Mouse (Mus musculus) limb, embryonic 10.5 days (tissue): Measurements from ENCODE around the gene Sp1. TPM values are rescaled to one million over a fixed set of nuclear protein-coding genes. Genes with fewer than 3 reads are reported as not detected.
A peak's percentile ranks its signal among the peaks of the same experiment; 100 is the strongest.

Experiments used
- DNase-seq: peaks from one replicate; pipeline ENCODE4 v3.0.0-alpha.2; 2017; ENCODE audit warnings: low spot score
- H3K27ac ChIP-seq: fragments of 300-500 bp; sonication (generic); 2 replicates; pipeline ENCODE4 v1.5.1; 2016; ENCODE audit warnings: mild to moderate bottlenecking
- H3K27me3 ChIP-seq: fragments of 300-500 bp; sonication (generic); 2 replicates; pipeline ENCODE4 v1.6.1; 2016; ENCODE audit warnings: low read depth, mild to moderate bottlenecking; ENCODE audit not compliant: poor library complexity, severe bottlenecking
- H3K36me3 ChIP-seq: fragments of 300-500 bp; sonication (generic); 2 replicates; pipeline ENCODE4 v1.6.1; 2016; ENCODE audit warnings: mild to moderate bottlenecking, moderate library complexity
- H3K4me1 ChIP-seq: fragments of 300-500 bp; sonication (generic); 2 replicates; pipeline ENCODE4 v1.6.1; 2016
- H3K4me3 ChIP-seq: fragments of 300-500 bp; sonication (generic); 2 replicates; pipeline ENCODE4 v1.5.1; 2016; ENCODE audit warnings: mild to moderate bottlenecking, moderate library complexity
- H3K9me3 ChIP-seq: fragments of 300-500 bp; sonication (generic); replicated peaks from 2 replicates; pipeline ENCODE4 v1.6.1; 2016; ENCODE audit warnings: mild to moderate bottlenecking
- WGBS: fragments of 180-500 bp; shearing (Covaris S2); methylation state at CpG from one replicate; pipeline ENCODE4 v1.1.7; 2016; 5-methylcytosine and 5-hydroxymethylcytosine counted together
- polyA plus RNA-seq: library from polyadenylated mRNA; unstranded; fragments of >200 nt; fragmentation: Nextera tagmentation; extraction: Ambion mirVana; gene quantifications from 2 replicates; pipeline ENCODE4 v1.2.1, GENCODE M21; 2016

The Sp1 gene
- polyA plus RNA-seq, 1 experiment from 2014 or later: 9.8 TPM

GRCm38 (mm10) chr15:102404608-102405488, 1.1 kb upstream of the Sp1 start:
- H3K9me3 ChIP-seq: no peaks in the 10 kb centered on the region
- H3K4me1 ChIP-seq: peaks cover 43% of the 10 kb centered on the region
- H3K27ac ChIP-seq: peak overlapping the region; percentile 100
- H3K27me3 ChIP-seq: no peaks in the 10 kb centered on the region
- peak; percentile 89 for DNase-seq
- peaks cover 28% of the 10 kb centered on the region for H3K36me3 ChIP-seq
- 16% methylated on average over 34 of the region's 34 CpGs for WGBS
- peak overlapping the region; percentile 91 for H3K4me3 ChIP-seq

GRCm38 (mm10) chr15:102406196-102406911, 411 bp downstream of the Sp1 start:
- Histone ChIP-seq H3K4me1 (peaks cover 42% of the 10 kb centered on the region), H3K4me3 (peak overlapping the region; percentile 91), H3K9me3 (no peaks in the 10 kb centered on the region), H3K36me3 (peaks cover 43% of the 10 kb centered on the region), H3K27me3 (no peaks in the 10 kb centered on the region), H3K27ac (peak overlapping the region; percentile 100)
- WGBS: under 1% methylated on average over 34 of the region's 69 CpGs
- DNase-seq: peak; percentile 84

GRCm38 (mm10) chr15:102406912-102407580, 1.1 kb downstream of the Sp1 start:
- peak overlapping the region; percentile 100 for H3K27ac ChIP-seq
- no peak for DNase-seq
- no peaks in the 10 kb centered on the region for H3K9me3 ChIP-seq
- H3K36me3 ChIP-seq: peaks cover 50% of the 10 kb centered on the region
- H3K4me3 ChIP-seq: peak overlapping the region; percentile 91
- no peaks in the 10 kb centered on the region for H3K27me3 ChIP-seq
- peaks cover 42% of the 10 kb centered on the region for H3K4me1 ChIP-seq
- WGBS: 36% methylated on average over 3 of the region's 3 CpGs

GRCm38 (mm10) chr15:102407681-102408557, 2.0 kb downstream of the Sp1 start:
- Histone ChIP-seq H3K9me3 (no peaks in the 10 kb centered on the region), H3K4me1 (peaks cover 42% of the 10 kb centered on the region), H3K4me3 (peak overlapping the region; percentile 91; the same call in 1 of the 2 replicates), H3K27ac (no peak overlapping the region), H3K27me3 (no peaks in the 10 kb centered on the region), H3K36me3 (peaks cover 58% of the 10 kb centered on the region)
- no peak for DNase-seq
- WGBS: 95% methylated on average over 10 of the region's 10 CpGs

DNA sequence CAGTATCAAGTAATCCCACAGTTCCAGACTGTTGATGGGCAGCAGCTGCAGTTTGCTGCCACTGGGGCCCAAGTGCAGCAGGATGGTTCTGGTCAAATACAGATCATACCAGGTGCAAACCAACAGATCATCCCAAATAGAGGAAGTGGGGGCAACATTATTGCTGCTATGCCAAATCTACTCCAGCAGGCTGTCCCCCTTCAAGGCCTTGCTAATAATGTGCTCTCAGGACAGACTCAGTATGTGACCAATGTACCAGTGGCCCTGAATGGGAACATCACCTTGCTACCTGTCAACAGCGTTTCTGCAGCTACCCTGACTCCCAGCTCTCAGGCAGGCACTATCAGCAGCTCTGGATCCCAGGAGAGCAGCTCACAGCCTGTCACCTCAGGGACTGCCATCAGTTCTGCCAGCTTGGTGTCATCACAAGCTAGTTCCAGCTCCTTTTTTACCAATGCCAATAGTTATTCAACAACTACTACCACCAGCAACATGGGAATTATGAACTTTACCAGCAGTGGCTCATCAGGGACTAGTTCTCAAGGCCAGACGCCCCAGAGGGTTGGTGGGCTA, 2.7 kb downstream of the Sp1 start:
- H3K9me3 ChIP-seq: no peaks in the 10 kb centered on the region
- no peak for DNase-seq
- no peaks in the 10 kb centered on the region for H3K27me3 ChIP-seq
- H3K27ac ChIP-seq: no peak overlapping the region
- WGBS: 87% methylated on average over 2 of the region's 2 CpGs
- H3K36me3 ChIP-seq: peaks cover 66% of the 10 kb centered on the region
- peaks cover 42% of the 10 kb centered on the region for H3K4me1 ChIP-seq
- peak overlapping the region; percentile 2 for H3K4me3 ChIP-seq

DNA sequence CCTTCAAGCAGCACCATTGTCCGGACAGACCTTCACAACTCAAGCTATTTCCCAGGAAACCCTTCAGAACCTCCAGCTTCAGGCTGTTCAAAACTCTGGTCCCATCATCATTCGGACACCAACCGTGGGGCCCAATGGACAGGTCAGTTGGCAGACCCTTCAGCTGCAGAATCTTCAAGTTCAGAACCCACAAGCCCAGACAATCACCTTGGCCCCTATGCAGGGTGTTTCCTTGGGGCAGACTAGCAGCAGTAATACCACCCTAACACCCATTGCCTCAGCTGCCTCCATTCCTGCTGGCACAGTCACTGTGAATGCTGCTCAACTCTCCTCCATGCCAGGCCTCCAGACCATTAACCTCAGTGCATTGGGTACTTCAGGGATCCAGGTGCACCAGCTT, 3.3 kb downstream of the Sp1 start:
- Histone ChIP-seq H3K27ac (no peak overlapping the region), H3K9me3 (no peaks in the 10 kb centered on the region), H3K36me3 (peaks cover 72% of the 10 kb centered on the region), H3K4me1 (peaks cover 42% of the 10 kb centered on the region), H3K27me3 (no peaks in the 10 kb centered on the region), H3K4me3 (0 out of 2 replicates have a peak overlapping the region, but pooled peaks have one; percentile 14)
- WGBS: 96% methylated on average over 3 of the region's 3 CpGs
- DNase-seq: no peak

- H3K27me3 ChIP-seq: no peaks in the 10 kb centered on the region
- no peak for DNase-seq
- H3K36me3 ChIP-seq: peaks cover 90% of the 10 kb centered on the region
- H3K9me3 ChIP-seq: no peaks in the 10 kb centered on the region
- WGBS: 89% methylated on average over 1 of the region's 1 CpGs
- H3K27ac ChIP-seq: no peak overlapping the region
- 0 out of 2 replicates have a peak overlapping the region, but pooled peaks have one; percentile 19 for H3K4me3 ChIP-seq
- peaks cover 32% of the 10 kb centered on the region for H3K4me1 ChIP-seq
These were observed 5.1 kb downstream of the Sp1 start for GRCm38 (mm10) chr15:102411077-102411476.

GRCm38 (mm10) chr15:102413687-102414086, 7.7 kb downstream of the Sp1 start:
- no peaks in the 10 kb centered on the region for H3K27me3 ChIP-seq
- no peak overlapping the region for H3K4me3 ChIP-seq

GRCm38 (mm10) chr15:102417524-102417923, 11.6 kb downstream of the Sp1 start:
- 85% methylated on average over 2 of the region's 2 CpGs for WGBS
- peaks cover 86% of the 10 kb centered on the region for H3K36me3 ChIP-seq

More at GRCm38 (mm10) chr15:102413687-102414086, 7.7 kb downstream of the Sp1 start:
- Histone ChIP-seq H3K27ac (no peak overlapping the region), H3K9me3 (no peaks in the 10 kb centered on the region), H3K36me3 (peaks cover 99% of the 10 kb centered on the region), H3K4me1 (peaks cover 20% of the 10 kb centered on the region)
- DNase-seq: no peak

GRCm38 (mm10) chr15:102420986-102421385, 15.0 kb downstream of the Sp1 start:
- WGBS: 66% methylated on average over 1 of the region's 1 CpGs
- Histone ChIP-seq H3K27me3 (no peaks in the 10 kb centered on the region), H3K9me3 (no peaks in the 10 kb centered on the region), H3K4me1 (no peaks in the 10 kb centered on the region), H3K27ac (no peak overlapping the region), H3K4me3 (no peak overlapping the region), H3K36me3 (peaks cover 85% of the 10 kb centered on the region)
- no peak for DNase-seq

More at GRCm38 (mm10) chr15:102417524-102417923, 11.6 kb downstream of the Sp1 start:
- Histone ChIP-seq H3K27ac (no peak overlapping the region), H3K27me3 (no peaks in the 10 kb centered on the region), H3K4me1 (no peaks in the 10 kb centered on the region), H3K9me3 (no peaks in the 10 kb centered on the region), H3K4me3 (no peak overlapping the region)
- no peak for DNase-seq

GRCm38 (mm10) chr15:102421437-102421836, 15.5 kb downstream of the Sp1 start:
- Histone ChIP-seq H3K9me3 (no peaks in the 10 kb centered on the region), H3K27ac (no peak overlapping the region), H3K27me3 (no peaks in the 10 kb centered on the region), H3K4me1 (no peaks in the 10 kb centered on the region), H3K36me3 (peaks cover 85% of the 10 kb centered on the region), H3K4me3 (no peak overlapping the region)
- 61% methylated on average over 3 of the region's 3 CpGs for WGBS
- DNase-seq: no peak
